Mouse (Mus musculus) neutrophil, adult 83 days (primary cell): ENCODE measurements around the gene Mrgpra6. TPM values are rescaled to one million over a fixed set of nuclear protein-coding genes. Genes with fewer than 3 reads are reported as not detected.

Experiments used
- total RNA-seq, 2 experiments: library from RNA; stranded (reverse); gene quantifications; one replicate each; pipeline ENCODE4 v1.2.4; 2023

Gene Mrgpra6
- not detected for total RNA-seq

DNA sequence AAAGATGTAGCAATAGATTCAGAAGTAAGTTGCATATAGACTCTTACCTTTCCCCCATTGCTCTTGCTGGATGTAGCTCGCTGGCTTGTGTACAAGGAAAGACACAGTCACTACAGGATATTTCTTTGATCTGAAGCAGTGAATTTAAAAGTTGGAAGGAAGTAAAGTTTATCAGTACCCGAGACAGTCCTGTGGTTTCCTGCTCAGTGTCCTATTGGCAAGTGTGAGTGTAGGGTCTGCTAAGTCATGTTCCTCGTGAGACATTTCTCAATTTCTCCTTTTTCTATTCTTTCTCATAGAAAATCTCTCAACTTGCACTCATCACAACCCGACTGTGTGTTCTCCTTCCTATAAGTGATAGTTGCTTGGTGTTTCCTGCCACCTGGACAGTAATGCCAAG, at the start of gene Mrgpra6:
Gene Mrgpra6 (minus strand): TSS at position 91 of the 400 bp plus-strand sequence.

GRCm38 (mm10) chr7:47252770-47253169, 48.0 kb upstream of the Mrgpra6 start, which contains the start of gene Mrgpra9:
Mrgpra9 (minus strand) TSS chr7:47252848.

Other genes with a start within 250 kb of the Mrgpra6 start
- 10 to 100 TPM; 10.9 to 17.9 TPM for gene Uevld, start 246.4 kb downstream of the Mrgpra6 start, total RNA-seq
- gene Gm9999, start 221.3 kb downstream of the Mrgpra6 start, total RNA-seq: not detected
- gene Spty2d1, start 196.5 kb downstream of the Mrgpra6 start, total RNA-seq: 10 to 100 TPM; 48.0 to 59.3 TPM
- gene Tmem86a, start 154.3 kb downstream of the Mrgpra6 start, total RNA-seq: 1 to 10 TPM; 7.5 TPM
- gene Ptpn5, start 71.2 kb downstream of the Mrgpra6 start, total RNA-seq: not detected
- not detected for gene Mrgpra9, start 47.9 kb upstream of the Mrgpra6 start, total RNA-seq
- gene Mrgpra1, start 149.3 kb upstream of the Mrgpra6 start, total RNA-seq: not detected
- 10 to 100 TPM; 89.2 to 94.5 TPM for gene Mrgpra2a, start 247.2 kb upstream of the Mrgpra6 start, total RNA-seq